Mouse (Mus musculus): ENCODE data around the gene Erbb3.

- TF ChIP-seq CTCF (IDR thresholded peaks at IDR 0.05; ENCODE audit: low read depth) (no peak; the same call in 1 of the 2 replicates), EP300 (IDR thresholded peaks at IDR 0.05; ENCODE audit: low read depth) (no peak)
These were observed 24.2 kb downstream of the Erbb3 start for GRCm38 (mm10) chr10:128565206-128565787.
